Mouse (Mus musculus): ENCODE data around the gene Ruvbl2. TPM values are rescaled to one million over a fixed set of nuclear protein-coding genes. Genes with fewer than 3 reads are reported as not detected.

Gene Ruvbl2
- total RNA-seq, 2 experiments from 2014 or later = 50.3 to 56.3 TPM

GRCm38 (mm10) chr7:45461326-45461725 is 23.4 kb upstream of the Ruvbl2 start:
- DNase-seq = no peak

DNA sequence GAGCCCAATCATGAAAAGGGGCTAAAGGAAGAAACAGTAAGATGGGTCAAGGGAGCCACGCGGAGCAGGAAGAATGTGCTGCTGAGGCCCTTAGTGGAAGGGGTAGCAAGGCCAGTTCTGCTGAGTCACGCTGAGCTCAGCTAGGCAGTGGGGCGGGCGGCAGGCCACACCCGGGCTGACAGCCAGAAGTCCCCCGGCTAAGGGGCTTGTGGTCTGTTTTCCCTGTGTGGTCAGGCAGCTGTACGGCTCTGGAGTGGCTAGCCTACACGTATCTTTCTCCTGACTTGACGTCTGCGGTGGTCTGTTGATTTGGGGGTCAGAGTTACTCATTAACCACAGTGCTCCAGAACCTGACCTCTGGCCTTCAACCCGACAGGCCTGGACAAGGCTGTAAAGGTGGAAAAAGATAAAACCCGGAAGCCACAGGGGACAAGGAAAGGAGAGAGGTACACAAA is 23.0 kb upstream of the Ruvbl2 start:
- peak; percentile 88 to 90 for DNase-seq

- no peak for DNase-seq
These were observed 22.5 kb upstream of the Ruvbl2 start for GRCm38 (mm10) chr7:45460377-45460776.

DNA sequence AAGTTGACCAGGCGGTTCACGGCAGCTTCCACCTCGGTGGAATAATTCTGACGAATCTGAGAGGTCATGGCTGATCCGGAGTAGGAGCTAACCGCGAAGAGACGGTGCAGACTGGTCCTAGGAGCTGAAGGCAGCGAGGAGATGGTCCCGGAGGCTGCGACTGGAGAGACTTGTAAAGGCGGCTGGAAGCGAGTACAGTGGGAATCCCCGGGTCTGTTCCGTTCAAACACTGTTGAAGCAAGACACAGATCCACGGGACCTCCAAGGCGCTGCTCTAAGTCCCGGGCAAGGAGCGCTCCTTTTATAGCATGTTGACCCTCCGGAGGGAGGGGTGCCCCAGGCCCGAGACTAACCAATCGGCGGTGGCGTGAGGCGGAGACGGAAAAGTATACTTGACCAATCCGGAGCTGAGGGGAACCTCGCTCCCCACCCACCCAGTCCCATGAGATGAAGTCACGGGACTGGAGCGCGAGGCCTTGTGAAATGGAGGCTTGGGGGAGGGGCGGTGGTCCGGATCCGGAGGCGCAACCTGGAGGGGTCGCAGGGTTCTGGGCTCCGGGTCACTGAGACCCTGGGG is 21.8 kb upstream of the Ruvbl2 start, which contains the start of gene Ftl1:
TSS of gene Ftl1 (minus strand) at position 321 of the 577 bp plus-strand sequence.
- DNase-seq = peak; percentile 96 to 98

DNA sequence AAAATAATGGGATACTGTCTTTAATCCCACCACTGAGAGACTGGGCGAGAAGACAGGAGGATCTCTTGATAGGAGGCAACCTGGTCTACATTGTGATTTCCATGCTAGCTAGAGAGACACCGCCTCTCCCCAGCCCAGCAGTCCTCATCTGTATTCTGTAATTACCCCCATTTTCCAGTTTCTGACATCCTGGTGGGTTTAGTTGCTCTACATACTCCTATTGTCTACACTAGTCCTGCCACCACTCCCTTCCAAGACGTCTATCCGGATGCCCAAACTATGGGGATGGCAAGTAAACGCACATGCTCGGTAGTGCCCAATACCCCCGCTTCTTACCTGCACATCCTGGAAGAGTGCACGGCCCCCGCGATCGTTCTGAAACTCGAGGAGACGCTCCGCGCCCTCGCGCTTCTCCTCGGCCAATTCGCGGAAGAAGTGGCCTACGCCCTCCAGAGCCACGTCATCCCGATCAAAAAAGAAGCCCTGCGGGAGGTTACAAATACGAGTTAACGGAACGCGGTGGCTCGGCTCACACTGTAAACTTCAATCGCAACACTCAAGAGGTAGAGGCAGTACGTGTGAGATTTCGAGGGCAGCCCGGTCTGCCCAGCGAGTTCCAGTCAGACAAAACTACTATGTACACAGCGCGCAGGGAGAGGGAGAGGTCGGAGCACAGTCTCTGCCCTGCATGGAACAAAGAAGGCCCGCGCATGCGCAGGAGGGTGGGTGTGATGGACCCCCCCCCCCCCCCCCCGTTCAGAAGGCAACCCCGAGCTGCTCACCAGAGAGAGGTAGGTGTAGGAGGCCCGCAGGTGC is 21.1 kb upstream of the Ruvbl2 start:
- peak; percentile 73 to 86 for DNase-seq

GRCm38 (mm10) chr7:45457204-45458060 is 19.5 kb upstream of the Ruvbl2 start:
- no peak for DNase-seq

- DNase-seq = no peak
These were observed 18.9 kb upstream of the Ruvbl2 start for GRCm38 (mm10) chr7:45456721-45457203.

GRCm38 (mm10) chr7:45455932-45456696 is 18.2 kb upstream of the Ruvbl2 start:
- no peak for DNase-seq

- DNase-seq = no peak
These were observed 17.1 kb upstream of the Ruvbl2 start for GRCm38 (mm10) chr7:45454971-45455370.

DNA sequence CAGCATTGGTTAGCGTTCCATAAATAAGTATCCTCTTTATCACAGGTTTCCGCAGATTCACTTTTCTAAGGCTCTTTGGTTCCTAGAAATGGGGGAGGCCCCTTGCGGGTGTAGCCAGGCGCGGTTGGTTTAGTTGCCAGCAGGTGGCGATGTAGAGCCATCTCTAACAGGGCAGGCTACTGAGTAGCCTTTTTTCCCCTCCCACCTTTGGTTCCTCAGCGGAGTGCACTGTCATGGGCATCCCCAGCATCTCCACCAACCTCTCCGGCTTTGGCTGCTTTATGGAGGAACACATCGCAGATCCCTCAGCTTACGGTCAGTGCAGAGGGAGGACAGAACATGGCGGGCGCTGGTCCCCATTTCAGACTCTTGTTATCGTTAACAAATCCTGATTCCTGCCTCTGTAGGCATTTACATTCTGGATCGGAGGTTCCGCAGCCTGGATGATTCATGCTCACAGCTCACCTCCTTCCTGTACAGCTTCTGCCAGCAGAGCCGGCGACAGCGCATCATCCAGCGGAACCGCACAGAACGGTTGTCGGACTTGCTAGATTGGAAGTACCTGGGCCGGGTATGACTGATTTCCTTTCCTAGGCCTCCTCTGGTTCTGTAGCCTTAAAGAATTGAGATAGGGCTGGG is 13.6 kb upstream of the Ruvbl2 start:
- DNase-seq = peak; percentile 85 to 89

- DNase-seq = no peak
These were observed 12.1 kb upstream of the Ruvbl2 start for GRCm38 (mm10) chr7:45449974-45450373.

GRCm38 (mm10) chr7:45447325-45447990 is 9.6 kb upstream of the Ruvbl2 start:
- peak in 1 of 2 experiments; percentile 64 for DNase-seq

DNA sequence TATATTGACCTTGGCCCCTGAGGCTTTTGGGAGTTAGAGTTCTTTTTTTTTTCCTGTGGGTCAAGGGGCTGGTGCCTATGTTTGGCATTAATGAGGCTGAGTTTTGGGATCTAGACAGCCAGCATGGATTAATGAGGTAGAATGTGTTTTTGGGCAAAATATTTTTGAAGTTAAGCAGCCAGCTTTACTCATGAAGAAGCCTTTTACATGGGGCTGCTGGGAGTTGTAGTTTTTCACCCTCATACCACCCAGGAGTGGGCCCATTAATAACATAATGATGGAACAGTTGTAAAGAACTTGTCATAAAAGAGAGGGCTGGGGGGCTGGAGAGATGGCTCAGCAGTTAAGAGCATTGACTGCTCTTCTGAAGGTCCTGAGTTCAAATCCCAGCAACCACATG is 8.7 kb upstream of the Ruvbl2 start:
- DNase-seq = no peak

DNA sequence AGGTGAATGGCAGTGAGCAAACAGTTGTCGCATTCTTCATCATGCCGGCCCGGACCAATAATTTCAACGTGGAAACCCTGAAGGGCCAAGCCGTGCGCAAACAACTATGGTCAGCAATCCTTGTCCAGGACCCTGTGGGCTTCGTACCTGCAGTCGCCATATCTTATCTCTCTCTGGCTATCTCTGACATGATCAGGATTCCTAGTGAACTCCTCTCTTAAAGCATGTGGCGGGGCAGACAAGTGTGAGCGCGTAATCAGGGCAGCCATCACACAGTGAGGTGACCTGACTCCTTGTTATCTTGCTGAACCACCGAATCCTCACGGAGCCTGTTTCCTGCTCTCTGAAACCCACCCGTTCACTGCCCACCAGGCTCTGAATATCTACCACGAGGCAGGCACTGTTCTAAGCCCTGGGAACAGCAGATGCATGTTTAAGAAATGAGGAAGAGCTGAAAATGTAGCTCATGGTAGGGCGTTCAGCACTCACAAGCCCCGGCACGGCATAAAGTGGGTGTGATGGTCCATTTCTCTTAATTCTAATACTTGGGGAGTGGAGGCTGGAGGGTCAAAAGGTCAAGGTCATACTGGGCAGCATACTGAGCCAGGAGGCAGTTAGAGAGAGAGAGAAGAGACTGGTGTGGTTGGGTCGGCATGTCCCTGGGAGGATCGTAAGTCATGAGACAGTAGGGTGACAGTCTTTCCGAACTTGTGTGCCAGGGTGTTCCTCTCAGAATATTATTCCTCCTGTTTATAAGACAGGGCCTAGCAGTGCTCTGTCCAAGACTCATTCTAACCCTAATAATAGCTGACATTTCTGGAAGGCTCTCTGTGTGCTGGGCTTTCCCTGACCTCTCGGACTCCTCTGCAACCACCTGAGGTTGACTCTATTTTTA is 5.9 kb upstream of the Ruvbl2 start:
- peak in 1 of 2 experiments; percentile 57 for DNase-seq

DNA sequence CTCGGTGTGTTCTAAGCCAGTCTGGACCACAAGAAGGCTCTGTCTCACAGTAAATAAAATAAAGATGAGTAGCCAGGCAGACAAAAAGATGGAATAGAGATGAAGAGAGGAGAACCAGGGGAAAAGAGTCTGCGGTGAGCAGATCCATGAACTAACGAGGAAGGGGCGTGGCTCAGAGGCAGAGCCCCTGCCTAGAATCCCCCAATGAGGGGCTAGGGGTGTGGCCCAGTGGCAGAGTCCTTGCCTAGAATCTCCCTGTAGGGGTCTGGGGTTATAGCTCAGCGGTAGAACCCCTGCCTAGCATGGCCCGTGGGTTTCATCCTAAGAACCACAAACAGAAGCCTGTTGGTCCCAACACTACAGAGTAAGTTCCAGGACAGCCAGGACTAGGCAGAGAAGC is 850 bp downstream of the Ruvbl2 start:
- no peak for DNase-seq

DNA sequence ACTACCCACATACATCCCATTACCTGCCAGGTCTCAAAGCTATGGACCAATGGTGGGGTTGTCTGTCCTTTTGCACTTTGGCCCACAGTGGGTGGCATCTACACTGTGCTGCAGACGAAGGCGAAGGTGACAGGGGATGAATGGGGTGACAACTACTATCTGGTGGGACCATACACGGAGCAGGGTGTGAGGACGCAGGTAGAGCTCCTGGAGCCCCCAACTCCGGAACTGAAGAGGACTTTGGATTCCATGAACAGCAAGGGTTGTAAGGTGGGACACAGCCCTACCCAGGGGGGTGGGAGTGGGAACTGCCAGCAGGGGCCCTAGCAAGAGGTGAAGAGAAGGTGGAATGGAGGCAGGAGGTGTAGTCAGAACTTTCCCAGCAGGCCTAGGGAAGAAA is 1.5 kb downstream of the Ruvbl2 start:
- no peak for DNase-seq

GRCm38 (mm10) chr7:45435038-45435437 is 2.9 kb downstream of the Ruvbl2 start:
- DNase-seq = peak in 1 of 2 experiments; percentile 45

DNA sequence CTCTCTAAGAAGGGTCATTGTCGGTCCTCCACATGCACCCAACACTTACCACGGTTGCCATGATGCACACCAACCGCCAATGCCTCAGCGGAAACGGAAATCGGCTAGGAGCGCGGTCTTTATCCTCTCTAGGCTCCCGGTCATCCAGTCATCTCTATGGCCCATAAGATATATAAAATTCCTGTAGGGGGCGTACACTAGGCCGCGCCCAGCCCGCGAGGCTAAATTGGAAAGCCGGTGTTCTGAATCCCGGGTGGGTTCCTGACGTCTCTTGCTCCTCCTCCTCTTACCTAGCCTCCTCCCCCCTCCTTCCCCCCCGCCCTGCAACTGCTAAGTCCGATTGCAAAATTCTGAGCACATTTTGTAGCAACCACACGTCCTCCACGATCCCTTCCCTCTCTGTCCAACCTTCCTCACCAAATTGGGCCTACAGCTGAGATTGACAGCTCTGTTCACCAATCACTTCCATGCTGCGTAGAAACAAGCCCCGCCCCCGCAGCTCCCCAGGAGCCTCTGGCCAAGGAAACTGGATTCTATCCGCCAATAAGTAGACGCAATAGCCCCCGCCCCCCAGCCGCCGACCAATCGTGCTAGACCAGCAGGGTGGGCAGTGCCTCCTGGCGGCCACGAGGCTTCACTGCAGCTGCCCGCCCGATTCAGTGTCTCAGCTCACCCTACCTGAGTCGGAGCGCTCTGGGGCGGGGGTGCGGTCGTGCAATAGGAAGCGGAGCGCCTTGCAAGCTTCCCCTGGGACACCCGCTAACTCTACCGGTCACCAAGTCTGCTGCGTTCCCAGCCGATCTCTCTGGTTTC is 3.5 kb downstream of the Ruvbl2 start, which contains the start of gene Gys1:
TSS of gene Gys1 (plus strand) at position 642 of the 813 bp plus-strand sequence.
- peak; percentile 100 for DNase-seq
